Mouse (Mus musculus): Measurements from ENCODE around the gene 5530401A14Rik.
A peak's percentile ranks its signal among the peaks of the same experiment; 100 is the strongest.

Gene 5530401A14Rik

GRCm38 (mm10) chr11:81860250-81860972 lies at the start of gene 5530401A14Rik:
Gene 5530401A14Rik (plus strand): TSS chr11:81860673.
- DNase-seq = peak; percentile 54 to 68

GRCm38 (mm10) chr11:81814816-81815215 lies 45.7 kb upstream of the 5530401A14Rik start:
- DNase-seq = peak; percentile 44 to 47

- no peak for DNase-seq
Observed at GRCm38 (mm10) chr11:81816531-81816930, 43.9 kb upstream of the 5530401A14Rik start.

- DNase-seq = no peak
Observed at GRCm38 (mm10) chr11:81832381-81832780, 28.1 kb upstream of the 5530401A14Rik start.

GRCm38 (mm10) chr11:81838426-81838825 lies 22.0 kb upstream of the 5530401A14Rik start:
- no peak for DNase-seq

GRCm38 (mm10) chr11:81841001-81841400 lies 19.5 kb upstream of the 5530401A14Rik start:
- no peak for DNase-seq

GRCm38 (mm10) chr11:81845010-81845685 lies 15.3 kb upstream of the 5530401A14Rik start:
- DNase-seq = peak; percentile 80 to 91

GRCm38 (mm10) chr11:81845686-81846036 lies 14.8 kb upstream of the 5530401A14Rik start:
- peak; percentile 31 to 47 for DNase-seq

GRCm38 (mm10) chr11:81847773-81848490 lies 12.5 kb upstream of the 5530401A14Rik start:
- DNase-seq = no peak

- peak; percentile 27 to 40 for DNase-seq
Observed at GRCm38 (mm10) chr11:81865661-81866382, 5.3 kb downstream of the 5530401A14Rik start.

- DNase-seq = no peak
Observed at GRCm38 (mm10) chr11:81871506-81872213, 11.2 kb downstream of the 5530401A14Rik start.

- no peak for DNase-seq
Observed at GRCm38 (mm10) chr11:81896511-81896910, 36.0 kb downstream of the 5530401A14Rik start.

- DNase-seq = peak in 1 of 2 experiments; percentile 16
Observed at GRCm38 (mm10) chr11:81897547-81898354, 37.3 kb downstream of the 5530401A14Rik start.

- DNase-seq = no peak
Observed at GRCm38 (mm10) chr11:81902318-81902717, 41.8 kb downstream of the 5530401A14Rik start.

- DNase-seq = no peak
Observed at GRCm38 (mm10) chr11:81908760-81909159, 48.3 kb downstream of the 5530401A14Rik start.

GRCm38 (mm10) chr11:81909397-81909894 lies 49.0 kb downstream of the 5530401A14Rik start:
- no peak for DNase-seq

GRCm38 (mm10) chr11:81913071-81913470 lies 52.6 kb downstream of the 5530401A14Rik start:
- no peak for DNase-seq

- no peak for DNase-seq
Observed at GRCm38 (mm10) chr11:81915501-81915900, 55.0 kb downstream of the 5530401A14Rik start.

GRCm38 (mm10) chr11:81923096-81923495 lies 62.6 kb downstream of the 5530401A14Rik start:
- DNase-seq = no peak

GRCm38 (mm10) chr11:81923626-81924025 lies 63.2 kb downstream of the 5530401A14Rik start:
- no peak for DNase-seq

- DNase-seq = no peak
Observed at GRCm38 (mm10) chr11:81926393-81926792, 65.9 kb downstream of the 5530401A14Rik start.

All from cerebellum, postnatal 10 days (tissue).